Mouse (Mus musculus): ENCODE data around the gene Smndc1. TPM values are rescaled to one million over a fixed set of nuclear protein-coding genes. Genes with fewer than 3 reads are reported as not detected.

Gene Smndc1
- polyA plus RNA-seq, 1 experiment from 2014 or later, result 35.8 TPM

- no peak overlapping the region for H3K4me2 ChIP-seq (replicated peaks; ENCODE audit: low read depth, low read length)
- DNase-seq (ENCODE audit: low spot score), result no peak
- no peak overlapping the region for H3K4me3 ChIP-seq (ENCODE audit: low read depth, low read length)
- H3K27me3 ChIP-seq (replicated peaks; ENCODE audit: insufficient read depth, low read length), result no peaks in the 10 kb centered on the region
- TF ChIP-seq EP300 (IDR thresholded peaks at IDR 0.05) (no peak), CTCF (IDR thresholded peaks at IDR 0.05) (no peak)
- no peak overlapping the region for H3K9ac ChIP-seq (replicated peaks; ENCODE audit: low read depth)
- H3K36me3 ChIP-seq (ENCODE audit: insufficient read depth, low read length), result 0 out of 2 replicates have a peak, but pooled peaks cover 3% of the 10 kb centered on the region
- 86% methylated on average over 16 of the region's 16 CpGs for WGBS
- H3K9me3 ChIP-seq (ENCODE audit: low read length), result no peaks in the 10 kb centered on the region
- no peaks in the 10 kb centered on the region for H3K4me1 ChIP-seq (ENCODE audit: insufficient read depth, low read depth, low read length)
- ATAC-seq, result no peak
- H3K27ac ChIP-seq (ENCODE audit: low read length), result no peak overlapping the region
Measured at GRCm38 (mm10) chr19:53344062-53344461, 46.3 kb downstream of the Smndc1 start.

GRCm38 (mm10) chr19:53343174-53343881 is 47.0 kb downstream of the Smndc1 start:
- no peak overlapping the region for H3K4me2 ChIP-seq (replicated peaks; ENCODE audit: low read depth, low read length)
- TF ChIP-seq EP300 (IDR thresholded peaks at IDR 0.05) (no peak), CTCF (IDR thresholded peaks at IDR 0.05) (no peak)
- no peak overlapping the region for H3K4me3 ChIP-seq (ENCODE audit: low read depth, low read length)
- no peaks in the 10 kb centered on the region for H3K4me1 ChIP-seq (ENCODE audit: insufficient read depth, low read depth, low read length)
- DNase-seq (ENCODE audit: low spot score) (no peak), ATAC-seq (no peak)
- WGBS, result 91% methylated on average over 13 of the region's 13 CpGs
- 0 out of 2 replicates have a peak, but pooled peaks cover 3% of the 10 kb centered on the region for H3K36me3 ChIP-seq (ENCODE audit: insufficient read depth, low read length)
- H3K27ac ChIP-seq (ENCODE audit: low read length), result no peak overlapping the region
- no peaks in the 10 kb centered on the region for H3K9me3 ChIP-seq (ENCODE audit: low read length)
- no peaks in the 10 kb centered on the region for H3K27me3 ChIP-seq (replicated peaks; ENCODE audit: insufficient read depth, low read length)
- H3K9ac ChIP-seq (replicated peaks; ENCODE audit: low read depth), result no peak overlapping the region

GRCm38 (mm10) chr19:53340423-53340822 is 50.0 kb downstream of the Smndc1 start:
- H3K9me3 ChIP-seq (ENCODE audit: low read length), result no peaks in the 10 kb centered on the region
- H3K36me3 ChIP-seq (ENCODE audit: insufficient read depth, low read length), result peaks cover 5% of the 10 kb centered on the region; the same call in 1 of the 2 replicates
- WGBS, result 21% methylated on average over 6 of the region's 6 CpGs
- TF ChIP-seq EP300 (IDR thresholded peaks at IDR 0.05) (no peak), CTCF (IDR thresholded peaks at IDR 0.05) (no peak)
- H3K4me1 ChIP-seq (ENCODE audit: insufficient read depth, low read depth, low read length), result no peaks in the 10 kb centered on the region
- no peak overlapping the region for H3K9ac ChIP-seq (replicated peaks; ENCODE audit: low read depth)
- no peak overlapping the region for H3K4me2 ChIP-seq (replicated peaks; ENCODE audit: low read depth, low read length)
- H3K4me3 ChIP-seq (ENCODE audit: low read depth, low read length), result no peak overlapping the region
- H3K27me3 ChIP-seq (replicated peaks; ENCODE audit: insufficient read depth, low read length), result no peaks in the 10 kb centered on the region
- ATAC-seq (0 out of 2 replicates have a peak, but pooled peaks have one; percentile 37), DNase-seq (ENCODE audit: low spot score) (no peak)
- no peak overlapping the region for H3K27ac ChIP-seq (ENCODE audit: low read length)

GRCm38 (mm10) chr19:53335241-53335640 is 55.1 kb downstream of the Smndc1 start:
- no peaks in the 10 kb centered on the region for H3K4me1 ChIP-seq (ENCODE audit: insufficient read depth, low read depth, low read length)
- WGBS, result 88% methylated on average over 9 of the region's 9 CpGs
- ATAC-seq, result no peak

GRCm38 (mm10) chr19:53333730-53334129 is 56.6 kb downstream of the Smndc1 start:
- no peak overlapping the region for H3K4me2 ChIP-seq (replicated peaks; ENCODE audit: low read depth, low read length)
- DNase-seq (ENCODE audit: low spot score) (no peak), ATAC-seq (no peak)
- H3K9me3 ChIP-seq (ENCODE audit: low read length), result no peaks in the 10 kb centered on the region
- no peak overlapping the region for H3K27ac ChIP-seq (ENCODE audit: low read length)
- 85% methylated on average over 6 of the region's 6 CpGs for WGBS
- no peak overlapping the region for H3K9ac ChIP-seq (replicated peaks; ENCODE audit: low read depth)
- no peaks in the 10 kb centered on the region for H3K27me3 ChIP-seq (replicated peaks; ENCODE audit: insufficient read depth, low read length)
- H3K4me3 ChIP-seq (ENCODE audit: low read depth, low read length), result no peak overlapping the region
- TF ChIP-seq EP300 (IDR thresholded peaks at IDR 0.05) (no peak), CTCF (IDR thresholded peaks at IDR 0.05) (no peak)
- peaks cover 14% of the 10 kb centered on the region; the same call in 1 of the 2 replicates for H3K36me3 ChIP-seq (ENCODE audit: insufficient read depth, low read length)
- no peaks in the 10 kb centered on the region for H3K4me1 ChIP-seq (ENCODE audit: insufficient read depth, low read depth, low read length)

More at GRCm38 (mm10) chr19:53335241-53335640, 55.1 kb downstream of the Smndc1 start:
- no peak overlapping the region for H3K4me2 ChIP-seq (replicated peaks; ENCODE audit: low read depth, low read length)
- peaks cover 14% of the 10 kb centered on the region; the same call in 1 of the 2 replicates for H3K36me3 ChIP-seq (ENCODE audit: insufficient read depth, low read length)
- DNase-seq (ENCODE audit: low spot score), result no peak
- H3K27me3 ChIP-seq (replicated peaks; ENCODE audit: insufficient read depth, low read length), result no peaks in the 10 kb centered on the region
- no peak overlapping the region for H3K9ac ChIP-seq (replicated peaks; ENCODE audit: low read depth)
- H3K4me3 ChIP-seq (ENCODE audit: low read depth, low read length), result no peak overlapping the region
- no peaks in the 10 kb centered on the region for H3K9me3 ChIP-seq (ENCODE audit: low read length)
- no peak for TF ChIP-seq CTCF (IDR thresholded peaks at IDR 0.05)
- no peak for TF ChIP-seq EP300 (IDR thresholded peaks at IDR 0.05)
- no peak overlapping the region for H3K27ac ChIP-seq (ENCODE audit: low read length)

GRCm38 (mm10) chr19:53331882-53332500 is 58.4 kb downstream of the Smndc1 start:
- Histone ChIP-seq H3K9ac (replicated peaks; ENCODE audit: low read depth) (no peak overlapping the region), H3K4me3 (ENCODE audit: low read depth, low read length) (no peak overlapping the region), H3K4me2 (replicated peaks; ENCODE audit: low read depth, low read length) (no peak overlapping the region), H3K27ac (ENCODE audit: low read length) (no peak overlapping the region), H3K4me1 (ENCODE audit: insufficient read depth, low read depth, low read length) (no peaks in the 10 kb centered on the region), H3K9me3 (ENCODE audit: low read length) (no peaks in the 10 kb centered on the region), H3K36me3 (ENCODE audit: insufficient read depth, low read length) (peaks cover 9% of the 10 kb centered on the region; the same call in 1 of the 2 replicates), H3K27me3 (replicated peaks; ENCODE audit: insufficient read depth, low read length) (no peaks in the 10 kb centered on the region)
- ATAC-seq, result no peak
- no peak for DNase-seq (ENCODE audit: low spot score)
- 90% methylated on average over 21 of the region's 21 CpGs for WGBS
- no peak for TF ChIP-seq CTCF (IDR thresholded peaks at IDR 0.05)
- TF ChIP-seq EP300 (IDR thresholded peaks at IDR 0.05), result no peak

All from lung, postnatal 0 days (tissue).